Mouse (Mus musculus) myocyte (in vitro differentiated cells): ENCODE results near the gene Vps35.

Source experiments
- MYOG ChIP-seq, 3 experiments: IDR thresholded peaks; one replicate each; pipeline ENCODE4 v1.6.1; 2011; ENCODE audit warnings: control low read depth in 2 of 3, low read depth in 2 of 3, mild to moderate bottlenecking in 2 of 3; ENCODE audit not compliant: insufficient read length in 2 of 3, control insufficient read depth in 1 of 3, insufficient read depth in 1 of 3
- POLR2A ChIP-seq: IDR thresholded peaks from one replicate; pipeline ENCODE4 v1.6.1; 2011; ENCODE audit warnings: low read depth, mild to moderate bottlenecking, control low read depth, moderate library complexity; ENCODE audit not compliant: insufficient read length

DNA sequence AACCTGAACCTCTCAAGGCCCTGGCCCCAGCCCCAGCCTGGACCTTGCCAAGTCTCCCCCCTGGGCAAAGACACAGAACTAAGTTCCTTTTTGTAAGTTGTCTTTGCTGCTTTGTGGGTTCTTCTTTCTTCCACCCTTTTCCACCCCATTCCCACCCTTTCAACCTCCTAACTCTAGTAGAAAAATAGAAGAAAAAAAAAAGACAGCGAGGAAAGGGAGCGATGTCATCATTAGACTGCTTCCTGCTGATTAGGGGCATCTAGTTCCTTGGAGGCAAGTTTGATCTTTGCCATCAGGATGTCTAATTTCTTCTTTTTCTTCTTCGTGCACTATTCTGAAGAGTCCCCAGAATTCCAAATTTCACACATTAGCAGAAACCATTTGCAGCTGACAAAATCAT is 13.4 kb upstream of the Vps35 start:
- TF ChIP-seq MYOG (IDR thresholded peaks at IDR 0.05; ENCODE audit: control insufficient read depth in 1 of 3, insufficient read depth in 1 of 3, insufficient read length in 2 of 3, low read depth in 2 of 3) (no peak), POLR2A (no peak)
